Mouse (Mus musculus) limb, embryonic 15.5 days (tissue): Measurements from ENCODE around the gene Clgn. TPM values are rescaled to one million over a fixed set of nuclear protein-coding genes. Genes with fewer than 3 reads are reported as not detected.
"Not testable (repeated sequence)": the region's sequence is repeated elsewhere in the genome, so short reads cannot be mapped to it uniquely, and the experiment has no call there.

ENCODE experiments used
- ATAC-seq: fragments of 200-750 bp; cut with Nextera tagmentation; 2 replicates; pipeline ENCODE4 v1.8.0; 2017; ENCODE audit warnings: low read depth, moderate TSS enrichment; ENCODE audit not compliant: insufficient number of reproducible peaks, low FRiP score, low TSS enrichment
- H3K27ac ChIP-seq: fragments of 300-500 bp; sonication (generic); 2 replicates; pipeline ENCODE4 v1.5.1; 2015; ENCODE audit warnings: moderate library complexity, mild to moderate bottlenecking, inconsistent platforms
- H3K27me3 ChIP-seq: fragments of 300-500 bp; sonication (generic); 2 replicates; pipeline ENCODE4 v1.6.1; 2015; ENCODE audit warnings: inconsistent platforms
- H3K36me3 ChIP-seq: fragments of 300-500 bp; sonication (generic); 2 replicates; pipeline ENCODE4 v1.6.1; 2015; ENCODE audit warnings: inconsistent platforms
- H3K4me1 ChIP-seq: fragments of 300-500 bp; sonication (generic); 2 replicates; pipeline ENCODE4 v1.6.1; 2015; ENCODE audit warnings: inconsistent platforms
- H3K4me2 ChIP-seq: fragments of 300-500 bp; sonication (generic); 2 replicates; pipeline ENCODE4 v1.6.1; 2015; ENCODE audit warnings: mild to moderate bottlenecking, inconsistent platforms
- H3K4me3 ChIP-seq: fragments of 300-500 bp; sonication (generic); 2 replicates; pipeline ENCODE4 v1.5.1; 2015; ENCODE audit warnings: mild to moderate bottlenecking, inconsistent platforms
- H3K9ac ChIP-seq: fragments of 300-500 bp; sonication (generic); 2 replicates; pipeline ENCODE4 v1.6.1; 2015; ENCODE audit warnings: inconsistent platforms
- H3K9me3 ChIP-seq: fragments of 300-500 bp; sonication (generic); 2 replicates; pipeline ENCODE4 v1.6.1; 2016; ENCODE audit warnings: inconsistent platforms
- WGBS: fragments of 180-500 bp; shearing (Covaris S2); methylation state at CpG from one replicate; pipeline ENCODE4 v1.1.7; 2015; 5-methylcytosine and 5-hydroxymethylcytosine counted together
- polyA plus RNA-seq: library from polyadenylated mRNA; unstranded; fragments of >200 nt; fragmentation: Nextera tagmentation; extraction: Ambion mirVana; gene quantifications from 2 replicates; pipeline ENCODE4 v1.2.1, GENCODE M21; 2015

Gene Clgn
- polyA plus RNA-seq, 1 experiment from 2014 or later = 0.36 TPM

DNA sequence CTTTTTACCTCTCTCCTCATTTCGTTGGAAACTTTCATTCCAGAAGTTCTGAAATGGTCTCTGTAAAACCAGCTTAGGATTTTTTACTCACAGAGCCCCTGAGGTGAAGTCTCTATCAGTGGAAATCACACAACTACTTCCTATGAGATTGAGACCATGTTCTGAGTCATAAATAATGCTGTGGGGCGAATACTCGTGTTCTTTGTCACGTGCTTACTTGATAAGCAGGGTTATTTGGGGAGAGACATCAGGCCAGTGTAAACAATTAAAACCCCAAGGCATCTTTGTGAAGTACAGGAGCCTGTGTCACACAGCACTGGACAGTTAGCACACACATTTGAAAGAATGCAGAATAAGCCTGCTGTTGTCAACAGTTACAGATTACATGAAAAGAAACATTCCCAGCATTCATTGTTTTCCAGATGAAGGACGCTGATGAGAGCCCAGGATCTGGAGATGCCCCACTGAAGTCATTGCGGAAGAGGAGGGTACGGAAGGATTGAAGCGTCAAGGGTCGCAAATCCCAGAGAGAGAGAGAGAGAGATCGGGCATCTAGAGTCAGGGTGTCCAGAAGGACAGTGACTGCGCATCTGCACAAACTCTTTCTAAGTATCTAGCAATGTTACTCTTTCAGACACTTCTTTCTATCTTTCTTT, 36.6 kb downstream of the Clgn start:
- Histone ChIP-seq H3K4me1 (no peaks in the 10 kb centered on the region), H3K27ac (no peak overlapping the region), H3K36me3 (no peaks in the 10 kb centered on the region), H3K9me3 (no peaks in the 10 kb centered on the region), H3K4me3 (no peak overlapping the region), H3K27me3 (no peaks in the 10 kb centered on the region), H3K4me2 (no peak overlapping the region), H3K9ac (no peak overlapping the region)
- WGBS = 71% methylated on average over 11 of the region's 11 CpGs
- ATAC-seq = no peak

DNA sequence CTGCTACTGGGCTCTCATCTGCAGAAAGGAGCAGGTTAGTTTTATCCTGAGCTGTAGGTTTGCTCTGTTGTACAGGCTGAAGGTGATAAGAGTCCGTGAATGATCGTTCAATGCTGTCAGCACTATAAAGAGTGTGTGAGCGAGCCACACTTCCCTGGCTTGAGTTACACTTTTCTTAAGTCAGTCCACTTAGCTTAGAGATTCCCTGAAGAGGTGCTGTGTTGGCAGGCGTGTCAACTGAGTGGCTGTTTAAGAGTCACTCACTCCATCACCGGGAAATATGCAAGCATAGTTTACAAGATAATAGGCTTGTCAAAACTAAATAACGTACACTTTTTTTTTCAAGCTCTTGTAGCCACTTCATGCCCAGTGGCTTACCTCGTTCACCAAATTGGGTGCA, 37.3 kb downstream of the Clgn start:
- ATAC-seq = no peak
- H3K4me1 ChIP-seq = no peaks in the 10 kb centered on the region
- H3K36me3 ChIP-seq = no peaks in the 10 kb centered on the region
- H3K4me3 ChIP-seq = no peak overlapping the region
- H3K9me3 ChIP-seq = no peaks in the 10 kb centered on the region
- H3K27ac ChIP-seq = no peak overlapping the region
- no peaks in the 10 kb centered on the region for H3K27me3 ChIP-seq
- H3K9ac ChIP-seq = no peak overlapping the region
- no peak overlapping the region for H3K4me2 ChIP-seq
- WGBS = 67% methylated on average over 7 of the region's 7 CpGs

DNA sequence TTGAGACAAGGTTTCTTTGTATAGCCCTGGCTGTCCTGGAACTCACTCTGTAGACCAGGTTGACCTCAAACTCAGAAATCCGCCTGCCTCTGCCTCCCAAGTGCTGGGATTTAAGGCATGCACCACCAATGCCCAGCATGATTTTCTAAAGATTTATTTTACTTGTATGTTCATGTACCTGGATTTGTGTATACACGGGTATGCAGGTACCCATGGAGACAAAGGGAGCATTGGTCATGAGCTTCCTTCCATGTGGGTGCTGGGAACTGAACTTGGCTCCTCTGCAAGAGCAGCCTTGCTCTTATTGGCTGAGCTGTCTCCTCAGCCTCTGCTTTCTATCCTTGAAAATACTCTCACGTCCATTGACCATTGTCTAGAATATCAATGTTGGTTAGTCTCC, 39.0 kb downstream of the Clgn start:
- ATAC-seq, H3K4me1 ChIP-seq, H3K27ac ChIP-seq, H3K27me3 ChIP-seq, H3K4me2 ChIP-seq, H3K9me3 ChIP-seq, H3K4me3 ChIP-seq, H3K36me3 ChIP-seq, H3K9ac ChIP-seq: not testable (repeated sequence)
- 82% methylated on average over 3 of the region's 3 CpGs for WGBS

DNA sequence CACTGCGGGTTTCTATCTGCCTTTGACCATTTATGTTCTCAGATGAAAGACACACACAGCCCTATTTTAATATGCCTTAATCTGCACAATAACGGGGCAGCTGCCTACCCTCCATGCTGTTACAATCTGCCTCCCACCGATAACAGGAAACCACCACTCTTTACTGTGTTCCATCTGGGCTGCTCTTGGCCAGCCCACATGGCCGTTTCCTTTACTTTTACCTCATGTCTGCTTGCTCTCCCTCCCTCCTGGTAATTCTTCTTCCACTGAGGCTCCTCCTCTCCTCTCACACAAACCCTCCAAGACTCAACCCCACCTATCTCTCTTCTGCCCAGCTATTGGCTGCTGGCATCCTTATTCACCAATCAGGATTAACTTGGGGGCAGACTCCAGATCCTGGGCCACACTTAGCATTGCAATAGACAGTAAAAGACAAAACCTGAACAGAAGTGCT, 39.4 kb downstream of the Clgn start:
- Histone ChIP-seq H3K4me1 (no peaks in the 10 kb centered on the region), H3K9ac (no peak overlapping the region), H3K27me3 (no peaks in the 10 kb centered on the region), H3K9me3 (no peaks in the 10 kb centered on the region), H3K4me3 (no peak overlapping the region), H3K4me2 (no peak overlapping the region), H3K27ac (no peak overlapping the region), H3K36me3 (peaks cover 13% of the 10 kb centered on the region)
- ATAC-seq = no peak
- 42% methylated on average over 4 of the region's 4 CpGs for WGBS

DNA sequence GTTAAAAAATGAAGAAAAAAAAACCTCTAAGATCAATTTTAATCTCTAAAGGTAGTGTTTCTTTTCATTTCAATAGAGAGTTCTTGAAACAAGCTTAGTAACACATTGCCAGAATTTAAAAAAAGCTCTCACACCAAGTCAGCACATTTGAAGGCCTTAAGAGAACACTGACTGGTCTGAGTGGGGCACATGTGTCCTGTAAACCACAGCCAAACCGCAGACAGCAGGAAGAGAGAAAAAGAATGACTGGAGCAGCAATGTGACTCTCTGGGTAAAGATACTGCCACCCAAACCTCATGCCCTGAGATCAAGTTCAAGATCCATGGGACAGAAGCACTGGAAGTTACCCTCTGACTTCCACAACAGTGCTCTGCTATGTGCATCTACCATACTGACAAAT, 47.4 kb downstream of the Clgn start:
- Histone ChIP-seq H3K27me3 (no peaks in the 10 kb centered on the region), H3K9me3 (no peaks in the 10 kb centered on the region), H3K9ac (no peak overlapping the region), H3K4me2 (no peak overlapping the region), H3K36me3 (peaks cover 28% of the 10 kb centered on the region), H3K27ac (no peak overlapping the region), H3K4me1 (peaks cover 12% of the 10 kb centered on the region; the same call in 1 of the 2 replicates), H3K4me3 (no peak overlapping the region)
- 73% methylated on average over 1 of the region's 1 CpGs for WGBS
- ATAC-seq = no peak

DNA sequence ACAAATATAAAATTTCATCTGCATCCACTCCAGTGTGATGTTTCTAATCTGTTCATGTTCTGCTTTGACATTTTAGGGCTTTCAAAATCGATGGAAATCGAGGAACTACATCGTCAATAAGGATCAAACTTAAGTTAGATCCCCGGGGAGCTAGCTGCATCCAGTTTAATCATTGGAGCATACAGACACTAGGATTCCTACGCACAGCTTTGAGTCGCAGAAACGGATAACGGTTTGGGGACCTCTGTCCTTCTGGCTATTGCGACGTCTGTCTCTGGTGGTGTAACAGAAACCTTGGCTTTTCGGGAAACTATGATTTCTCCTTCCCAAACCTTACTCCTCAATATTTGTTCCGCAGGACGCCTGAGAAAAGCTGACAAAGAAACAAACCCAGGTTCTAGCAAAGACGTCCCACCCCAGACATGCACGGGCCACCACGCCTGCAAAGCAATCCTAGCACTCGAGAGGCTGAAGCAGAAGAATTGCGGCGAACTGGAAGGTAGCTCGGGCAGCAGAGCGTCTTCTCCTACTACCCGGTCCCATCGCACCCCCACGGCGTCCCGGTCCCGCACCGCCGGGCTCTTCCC, 52.1 kb downstream of the Clgn start:
- H3K4me3 ChIP-seq = peak overlapping the region; percentile 84
- no peaks in the 10 kb centered on the region for H3K27me3 ChIP-seq
- peaks cover 9% of the 10 kb centered on the region; the same call in 1 of the 2 replicates for H3K36me3 ChIP-seq
- peaks cover 15% of the 10 kb centered on the region; the same call in 1 of the 2 replicates for H3K4me1 ChIP-seq
- H3K4me2 ChIP-seq = peak overlapping the region; percentile 71
- no peak for ATAC-seq
- no peaks in the 10 kb centered on the region for H3K9me3 ChIP-seq
- H3K27ac ChIP-seq = peak overlapping the region; percentile 92
- H3K9ac ChIP-seq = peak overlapping the region; percentile 84
- WGBS = 2% methylated on average over 29 of the region's 29 CpGs

DNA sequence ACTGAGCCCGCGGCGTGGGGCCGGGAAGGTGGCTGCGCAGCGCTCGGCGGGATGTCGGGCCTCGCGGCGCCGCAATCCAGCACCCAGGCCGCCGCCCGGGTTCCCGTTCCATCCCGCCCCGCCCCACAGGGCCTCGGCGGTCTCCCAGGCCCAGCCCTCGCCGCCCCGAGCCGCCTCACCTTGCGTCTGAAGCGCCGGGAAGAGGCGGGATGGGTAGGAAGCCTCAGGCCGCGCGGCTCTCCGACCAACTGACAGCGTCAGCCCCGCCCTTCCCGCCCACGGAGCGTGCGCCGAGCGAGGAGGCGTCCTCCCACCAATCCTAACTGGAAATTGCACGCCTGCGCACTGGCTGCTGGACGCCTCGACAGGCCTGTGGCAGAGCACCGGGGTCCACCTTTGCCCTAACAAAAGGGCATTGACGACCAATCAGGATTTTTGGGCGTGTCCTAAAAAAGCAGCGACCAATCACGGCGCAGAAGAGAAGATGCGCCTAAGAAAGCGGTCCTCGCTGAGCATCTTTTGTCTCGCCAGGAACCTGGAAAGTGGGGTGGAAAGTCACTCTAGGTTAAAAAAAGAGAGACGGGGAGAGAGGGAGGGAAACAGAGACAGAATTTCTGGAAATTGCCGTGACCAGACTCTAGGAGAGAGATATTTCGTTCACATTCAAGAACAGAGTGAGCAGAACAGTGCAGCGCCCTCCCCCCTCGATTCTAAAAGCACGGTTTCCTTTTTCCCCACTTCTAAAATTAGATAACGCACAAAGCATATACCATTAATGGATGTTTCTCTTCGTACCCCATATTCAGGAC, 52.8 kb downstream of the Clgn start:
- Histone ChIP-seq H3K4me2 (peak overlapping the region; percentile 71), H3K9ac (peak overlapping the region; percentile 84), H3K9me3 (no peaks in the 10 kb centered on the region), H3K27me3 (no peaks in the 10 kb centered on the region), H3K36me3 (peaks cover 4% of the 10 kb centered on the region; the same call in 1 of the 2 replicates), H3K27ac (peak overlapping the region; percentile 92), H3K4me3 (peak overlapping the region; percentile 84), H3K4me1 (peaks cover 15% of the 10 kb centered on the region; the same call in 1 of the 2 replicates)
- WGBS = under 1% methylated on average over 64 of the region's 64 CpGs
- ATAC-seq = peak; percentile 100

DNA sequence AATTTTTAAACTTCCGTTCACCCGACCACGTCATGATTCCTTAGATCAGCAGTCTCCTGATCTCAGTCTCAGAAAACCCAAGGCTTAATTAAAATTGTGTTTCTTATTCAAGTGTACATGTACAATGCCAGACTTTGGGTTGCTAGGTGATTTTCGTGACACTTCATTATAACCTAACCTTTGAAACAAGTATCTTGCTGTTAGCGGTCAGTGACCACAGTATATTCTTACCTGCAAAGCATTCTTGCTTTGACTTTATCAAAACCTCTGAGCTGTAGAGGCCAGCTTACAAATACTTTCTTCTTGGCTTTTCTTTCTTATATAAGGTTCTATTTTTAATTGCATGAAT, 53.4 kb downstream of the Clgn start:
- H3K4me3 ChIP-seq = peak overlapping the region; percentile 84
- 35% methylated on average over 5 of the region's 5 CpGs for WGBS
- no peaks in the 10 kb centered on the region for H3K27me3 ChIP-seq
- no peak for ATAC-seq
- H3K9ac ChIP-seq = peak overlapping the region; percentile 35; the same call in 1 of the 2 replicates
- H3K4me1 ChIP-seq = peaks cover 15% of the 10 kb centered on the region; the same call in 1 of the 2 replicates
- peak overlapping the region; percentile 71 for H3K4me2 ChIP-seq
- H3K27ac ChIP-seq = peak overlapping the region; percentile 85
- H3K9me3 ChIP-seq = no peaks in the 10 kb centered on the region
- no peaks in the 10 kb centered on the region; the same call in 1 of the 2 replicates for H3K36me3 ChIP-seq

DNA sequence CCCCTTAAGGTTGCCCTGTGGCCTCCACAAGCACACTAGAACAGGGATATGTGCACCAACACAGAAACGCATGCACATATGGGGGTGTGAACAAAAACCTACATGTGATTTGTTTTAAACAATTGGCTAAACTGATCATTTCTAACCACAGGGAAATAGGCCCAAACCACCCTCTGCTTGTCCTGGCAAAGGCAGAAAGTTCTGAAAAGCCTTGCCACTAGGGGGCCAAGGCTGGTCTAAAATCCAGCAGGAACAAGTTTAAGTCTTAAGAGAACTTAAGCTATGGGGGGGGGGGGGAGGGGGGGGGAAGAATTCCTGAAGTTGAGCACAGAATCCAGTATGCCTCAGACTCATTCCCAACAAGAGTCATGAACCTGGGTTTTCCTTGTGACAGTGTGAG, 60.3 kb downstream of the Clgn start:
- Histone ChIP-seq H3K27me3 (no peaks in the 10 kb centered on the region), H3K9me3 (no peaks in the 10 kb centered on the region), H3K4me1 (no peaks in the 10 kb centered on the region), H3K4me2 (no peak overlapping the region), H3K4me3 (no peak overlapping the region), H3K9ac (no peak overlapping the region), H3K36me3 (no peaks in the 10 kb centered on the region), H3K27ac (no peak overlapping the region)
- WGBS = 78% methylated on average over 1 of the region's 1 CpGs
- no peak for ATAC-seq

DNA sequence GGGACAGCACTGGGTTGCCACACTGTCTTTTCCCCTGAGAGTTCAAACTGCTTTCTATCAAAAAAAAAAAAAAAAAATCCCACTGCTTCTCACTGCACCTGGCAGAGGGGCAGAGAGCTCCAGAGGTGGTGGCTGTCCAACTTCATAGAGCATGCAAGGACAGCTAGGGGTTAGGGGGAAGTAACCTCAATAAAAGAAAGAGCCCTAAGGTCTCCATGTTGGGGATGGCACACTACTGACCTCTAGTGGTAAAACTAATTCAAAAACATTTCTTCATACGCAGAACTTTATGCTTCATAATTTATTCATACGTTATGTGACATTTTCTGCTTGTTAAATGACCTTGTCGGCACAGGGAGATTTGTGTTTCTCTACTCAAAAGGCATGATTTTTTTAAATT, 61.4 kb downstream of the Clgn start:
- no peak overlapping the region for H3K9ac ChIP-seq
- 10% methylated on average over 3 of the region's 3 CpGs for WGBS
- no peak overlapping the region for H3K4me2 ChIP-seq
- no peak overlapping the region for H3K27ac ChIP-seq
- H3K36me3 ChIP-seq = no peaks in the 10 kb centered on the region
- no peaks in the 10 kb centered on the region for H3K9me3 ChIP-seq
- no peak overlapping the region for H3K4me3 ChIP-seq
- H3K27me3 ChIP-seq = no peaks in the 10 kb centered on the region
- ATAC-seq = no peak
- H3K4me1 ChIP-seq = no peaks in the 10 kb centered on the region

DNA sequence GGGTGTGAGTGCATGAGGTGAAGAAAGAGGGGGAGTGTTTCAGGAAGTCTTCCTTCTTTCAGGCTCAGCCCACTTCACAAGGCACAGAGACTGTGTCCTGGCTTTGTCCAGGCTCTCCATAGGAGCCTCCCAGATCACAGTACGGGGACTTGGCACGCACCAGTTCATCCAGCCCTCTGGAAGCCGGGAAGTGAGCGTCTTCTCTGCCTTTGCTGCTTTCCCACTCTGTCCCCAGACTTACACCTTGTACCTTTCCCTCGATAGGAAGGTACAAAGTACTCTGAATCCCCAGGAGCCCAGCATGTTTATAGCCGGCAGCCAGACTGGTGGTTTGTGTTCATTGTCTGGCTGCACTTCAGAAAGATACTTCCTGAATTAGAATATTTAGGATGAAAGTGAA, 67.5 kb downstream of the Clgn start:
- 68% methylated on average over 6 of the region's 6 CpGs for WGBS
- no peaks in the 10 kb centered on the region for H3K27me3 ChIP-seq
- no peak overlapping the region for H3K4me2 ChIP-seq
- no peaks in the 10 kb centered on the region for H3K4me1 ChIP-seq
- no peak for ATAC-seq
- H3K9me3 ChIP-seq = no peaks in the 10 kb centered on the region
- no peak overlapping the region for H3K27ac ChIP-seq
- H3K36me3 ChIP-seq = no peaks in the 10 kb centered on the region
- no peak overlapping the region for H3K4me3 ChIP-seq
- no peak overlapping the region for H3K9ac ChIP-seq

DNA sequence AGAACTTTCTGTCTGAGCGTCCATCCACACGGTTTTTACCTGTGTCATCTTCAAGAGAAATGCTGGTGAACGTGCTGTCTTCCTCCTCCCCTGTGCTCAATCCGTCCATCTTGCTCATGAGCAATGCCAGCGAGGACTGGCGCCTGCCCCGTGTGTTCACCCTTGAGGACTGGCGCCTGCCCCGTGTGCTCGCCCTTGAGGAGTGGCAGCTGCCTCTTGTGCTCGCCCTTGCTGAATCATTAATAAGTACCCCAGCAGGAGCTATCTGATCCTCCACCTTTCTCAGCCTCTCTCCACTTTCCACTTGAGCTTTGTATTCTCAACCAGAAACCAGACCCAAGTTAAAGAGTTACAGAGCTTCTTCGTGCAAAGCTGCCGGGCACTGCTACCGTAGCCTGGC, 68.6 kb downstream of the Clgn start, which contains the start of gene Scoc:
Scoc (minus strand) TSS at position 170 of the 400 bp plus-strand sequence.
- 84% methylated on average over 14 of the region's 14 CpGs for whole genome bisulfite sequencing
- no peak for ATAC-seq

More for the DNA sequence above, 68.6 kb downstream of the Clgn start, which contains the start of gene Scoc:
- Histone ChIP-seq H3K36me3 (no peaks in the 10 kb centered on the region), H3K27ac (no peak within 1 kb of the TSS), H3K4me1 (no peaks in the 10 kb centered on the region), H3K27me3 (no peaks in the 10 kb centered on the region), H3K9me3 (no peaks in the 10 kb centered on the region), H3K9ac (no peak within 1 kb of the TSS), H3K4me3 (no peak within 1 kb of the TSS), H3K4me2 (no peak within 1 kb of the TSS)
